Comparison of ENCODE assay signal across 8 mouse cellular contexts in the genomic region with DNA sequence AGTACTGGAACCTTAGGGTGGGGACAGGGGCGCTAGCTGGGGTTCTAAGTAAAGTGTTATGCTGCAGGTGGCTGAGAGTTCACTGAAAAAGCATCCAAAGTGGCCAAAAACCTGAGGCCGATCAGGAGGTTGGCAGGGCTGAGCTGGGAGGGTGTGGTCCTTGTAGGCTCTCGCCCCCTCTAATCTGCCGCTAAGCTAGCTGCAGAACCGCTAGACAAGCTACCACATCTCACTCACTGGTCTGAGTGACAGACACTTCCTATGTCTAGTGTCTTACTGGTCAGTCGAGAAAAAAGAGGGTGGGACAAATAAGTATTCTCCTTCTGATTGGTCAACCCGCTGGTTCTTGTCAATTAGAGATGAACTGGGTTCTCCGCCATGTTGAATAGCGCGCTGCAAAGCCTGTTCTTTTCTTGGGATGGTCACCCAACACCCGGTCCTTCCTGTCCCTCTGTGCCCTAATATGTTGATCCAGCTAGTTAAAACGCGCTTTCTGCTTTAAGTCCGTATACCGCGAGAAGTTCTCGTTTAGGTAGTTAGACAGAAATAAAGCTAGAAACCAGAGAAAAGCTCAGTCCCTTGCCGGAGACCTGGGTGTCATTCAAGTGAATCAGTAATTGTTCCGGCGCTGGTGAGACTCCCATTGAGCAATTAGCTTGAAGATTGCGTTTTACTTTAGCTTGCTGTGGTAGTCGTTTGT. TPM values are rescaled to one million over a fixed set of nuclear protein-coding genes. Genes with fewer than 3 reads are reported as not detected.
DNase-seq lines count a peak whose midpoint lies in the region; ATAC-seq and TF ChIP-seq lines count a peak whose summit lies in the region.

A gene (plus strand): TSS at position 51 of the 700 bp plus-strand sequence.

- under 1% methylated on average over 22 of the region's 22 CpGs for WGBS in forebrain, embryonic 15.5 days
- 1% methylated on average over 22 of the region's 22 CpGs for WGBS in liver, postnatal 0 days (ENCODE audit: insufficient replicate concordance)
- WGBS in neural tube, embryonic 13.5 days: under 1% methylated on average over 22 of the region's 22 CpGs

- intact Hi-C loops in heart, postnatal 25 days (cut with DNase I): loop anchor here (2.0 to 5.0 kb wide), 4 partner anchors 17 to 265 kb away; a partner anchor contains a TSS

- no peaks in the 10 kb centered on the region for H3K27me3 ChIP-seq in forebrain, embryonic 15.5 days
- no peaks in the 10 kb centered on the region for H3K27me3 ChIP-seq in liver, postnatal 0 days (ENCODE audit: insufficient read depth, low read length)
- H3K27me3 ChIP-seq in neural tube, embryonic 13.5 days: no peaks in the 10 kb centered on the region

- no peak for TF ChIP-seq EP300 in liver, postnatal 0 days (IDR thresholded peaks at IDR 0.05; ENCODE audit: low read depth)

- H3K4me2 ChIP-seq in forebrain, embryonic 15.5 days (replicated peaks): peak within 1 kb of the TSS; percentile 78
- peak within 1 kb of the TSS; percentile 97 for H3K4me2 ChIP-seq in liver, postnatal 0 days (ENCODE audit: low read depth, low read length)
- H3K4me2 ChIP-seq in neural tube, embryonic 13.5 days: peak within 1 kb of the TSS; percentile 72

- TF ChIP-seq CTCF in liver, postnatal 0 days (IDR thresholded peaks at IDR 0.05; ENCODE audit: low read depth): no peak

- DNase-seq in MEL-GATA-1-ER (ENCODE audit: extremely low read depth, low read depth): peak; percentile 97
- DNase-seq in cerebellum, adult 18-20 months: peak; percentile 81 to 91
- DNase-seq in heart, postnatal 25 days (ENCODE audit: low spot score): peak; percentile 67
- DNase-seq in layer of hippocampus, adult 11-12 months (ENCODE audit: low spot score): peak; percentile 92
- peak; percentile 68 for DNase-seq in liver, postnatal 0 days
- DNase-seq in telencephalon, adult 2 months (ENCODE audit: low read depth, low spot score): peak; percentile 96

- peak within 1 kb of the TSS; percentile 83 for H3K9ac ChIP-seq in forebrain, embryonic 15.5 days (replicated peaks)
- H3K9ac ChIP-seq in liver, postnatal 0 days (replicated peaks): peak within 1 kb of the TSS; percentile 77
- H3K9ac ChIP-seq in neural tube, embryonic 13.5 days: peak within 1 kb of the TSS; percentile 74

- H3K4me3 ChIP-seq in forebrain, embryonic 15.5 days: peak within 1 kb of the TSS; percentile 63
- H3K4me3 ChIP-seq in liver, postnatal 0 days (ENCODE audit: low read depth, low read length): peak within 1 kb of the TSS; percentile 54
- peak within 1 kb of the TSS; percentile 54 for H3K4me3 ChIP-seq in neural tube, embryonic 13.5 days

- ATAC-seq in forebrain, embryonic 15.5 days (replicated peaks): peak; percentile 95
- ATAC-seq in liver, postnatal 0 days: peak; percentile 94
- ATAC-seq in neural tube, embryonic 13.5 days (ENCODE audit: low read depth): peak; percentile 95

- peak within 1 kb of the TSS; percentile 93 for H3K27ac ChIP-seq in forebrain, embryonic 15.5 days (replicated peaks)
- H3K27ac ChIP-seq in liver, postnatal 0 days (ENCODE audit: low read depth): peak within 1 kb of the TSS; percentile 75
- H3K27ac ChIP-seq in neural tube, embryonic 13.5 days (replicated peaks): peak within 1 kb of the TSS; percentile 96

- H3K4me1 ChIP-seq in forebrain, embryonic 15.5 days: peaks cover 8% of the 10 kb centered on the region; the same call in 1 of the 2 replicates
- H3K4me1 ChIP-seq in liver, postnatal 0 days (ENCODE audit: insufficient read depth): peaks cover 6% of the 10 kb centered on the region
- H3K4me1 ChIP-seq in neural tube, embryonic 13.5 days (replicated peaks): peaks cover 7% of the 10 kb centered on the region

- peaks cover 23% of the 10 kb centered on the region for H3K36me3 ChIP-seq in forebrain, embryonic 15.5 days
- peaks cover 16% of the 10 kb centered on the region for H3K36me3 ChIP-seq in liver, postnatal 0 days (replicated peaks; ENCODE audit: insufficient read depth, low read length)
- peaks cover 28% of the 10 kb centered on the region for H3K36me3 ChIP-seq in neural tube, embryonic 13.5 days

- H3K9me3 ChIP-seq in forebrain, embryonic 15.5 days: no peaks in the 10 kb centered on the region
- H3K9me3 ChIP-seq in liver, postnatal 0 days (ENCODE audit: low read length): no peaks in the 10 kb centered on the region
- no peaks in the 10 kb centered on the region for H3K9me3 ChIP-seq in neural tube, embryonic 13.5 days

RNA-seq across cellular contexts. Expression of the gene that starts here (rescaled TPM):
- polyA plus RNA-seq in forebrain, embryonic 15.5 days (2015; fragmentation: Nextera tagmentation; extraction: Ambion mirVana): 2.7 and 3.8 TPM in 2 replicates
- total RNA-seq in heart, postnatal 25 days (2021): 1 to 10 TPM; 1.5 to 1.6 TPM
- 1.5 and 1.6 TPM in 2 replicates for polyA plus RNA-seq in liver, postnatal 0 days (2015; fragmentation: Nextera tagmentation; extraction: Ambion mirVana)
- polyA plus RNA-seq in neural tube, embryonic 13.5 days (2015; fragmentation: Nextera tagmentation; extraction: Ambion mirVana): 4.1 and 4.9 TPM in 2 replicates

Comparison
In these comparisons a context has a peak if more than half of its experiments do, and no peak if none do; other contexts are left out.
1. Peak in every context shown above with its lines: DNase-seq, ATAC-seq, H3K4me3 ChIP-seq and H3K27ac ChIP-seq.